Mouse (Mus musculus) ES-Bruce4 (cell line): ENCODE measurements around the gene Ascl4. TPM values are rescaled to one million over a fixed set of nuclear protein-coding genes. Genes with fewer than 3 reads are reported as not detected.

ENCODE experiments used
- H3K27ac ChIP-seq: 2 replicates; pipeline ENCODE4 v1.5.1; 2012; ENCODE audit warnings: low read length, inconsistent platforms; ENCODE audit not compliant: insufficient read depth
- H3K27me3 ChIP-seq: 2 replicates; pipeline ENCODE4 v1.6.1; 2012; ENCODE audit warnings: mild to moderate bottlenecking, low read length, inconsistent platforms; ENCODE audit not compliant: control insufficient read depth, poor library complexity, insufficient read depth, severe bottlenecking
- H3K36me3 ChIP-seq: 2 replicates; pipeline ENCODE4 v1.6.1; 2012; ENCODE audit warnings: inconsistent platforms, mild to moderate bottlenecking, low read length, moderate library complexity; ENCODE audit not compliant: control insufficient read depth, poor library complexity, insufficient read depth, severe bottlenecking
- H3K4me1 ChIP-seq: one replicate; pipeline ENCODE4 v1.8.1; 2011; ENCODE audit warnings: low read length; ENCODE audit not compliant: control insufficient read depth, insufficient read depth
- H3K4me3 ChIP-seq: 2 replicates; pipeline ENCODE4 v1.5.1; 2011; ENCODE audit warnings: low read depth, mild to moderate bottlenecking, low read length
- H3K9ac ChIP-seq: 2 replicates; pipeline ENCODE4 v1.6.1; 2012; ENCODE audit warnings: low read depth, mild to moderate bottlenecking, inconsistent platforms; ENCODE audit not compliant: poor library complexity, severe bottlenecking
- H3K9me3 ChIP-seq: replicated peaks from 2 replicates; pipeline ENCODE4 v1.6.1; 2012; ENCODE audit warnings: mild to moderate bottlenecking, low read length, inconsistent platforms; ENCODE audit not compliant: control insufficient read depth, poor library complexity, insufficient read depth, severe bottlenecking
- CTCF ChIP-seq: IDR thresholded peaks from one replicate; pipeline ENCODE4 v1.8.1; 2011; ENCODE audit warnings: low read depth, low read length
- EP300 ChIP-seq: IDR thresholded peaks from 2 replicates; pipeline ENCODE4 v1.6.1; 2011; ENCODE audit warnings: low read depth, low read length; ENCODE audit not compliant: insufficient read depth
- POLR2A ChIP-seq: IDR thresholded peaks from one replicate; pipeline ENCODE4 v1.8.1; 2011; ENCODE audit warnings: low read length; ENCODE audit not compliant: insufficient read depth
- polyA plus RNA-seq: library from polyadenylated mRNA; stranded (reverse); fragments of >200 nt; gene quantifications from 2 replicates; pipeline ENCODE4 v1.2.4, GENCODE M21; 2011; ENCODE audit warnings: low read depth; ENCODE audit not compliant: missing spikeins, insufficient read depth, insufficient read length

Gene Ascl4
- polyA plus RNA-seq, 1 experiment, result not detected

DNA sequence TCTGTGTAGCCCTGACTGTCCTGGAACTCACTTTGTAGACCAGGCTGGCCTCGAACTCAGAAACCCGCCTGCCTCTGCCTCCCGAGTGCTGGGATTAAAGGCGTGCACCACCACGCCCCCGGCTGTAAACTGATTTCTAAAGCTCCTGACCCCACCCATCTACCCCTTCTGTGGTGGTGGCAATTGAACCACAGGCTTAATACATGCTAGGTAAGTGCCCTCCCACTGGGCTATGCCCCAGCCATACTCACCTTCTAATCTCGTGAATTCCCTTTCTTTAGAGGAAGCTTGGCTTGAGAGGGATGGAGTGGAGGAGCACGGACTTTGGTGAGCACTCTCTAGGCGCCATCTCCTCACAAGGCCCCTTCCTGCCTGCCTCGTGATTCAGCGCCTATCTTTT, 2.5 kb downstream of the Ascl4 start:
- Histone ChIP-seq H3K9ac (no peak overlapping the region), H3K36me3 (no peaks in the 10 kb centered on the region), H3K4me1 (peaks cover 2% of the 10 kb centered on the region), H3K27me3 (no peaks in the 10 kb centered on the region), H3K9me3 (no peaks in the 10 kb centered on the region), H3K27ac (no peak overlapping the region), H3K4me3 (no peak overlapping the region)
- TF ChIP-seq CTCF, result no peak
- no peak for TF ChIP-seq EP300
- no peak for TF ChIP-seq POLR2A

DNA sequence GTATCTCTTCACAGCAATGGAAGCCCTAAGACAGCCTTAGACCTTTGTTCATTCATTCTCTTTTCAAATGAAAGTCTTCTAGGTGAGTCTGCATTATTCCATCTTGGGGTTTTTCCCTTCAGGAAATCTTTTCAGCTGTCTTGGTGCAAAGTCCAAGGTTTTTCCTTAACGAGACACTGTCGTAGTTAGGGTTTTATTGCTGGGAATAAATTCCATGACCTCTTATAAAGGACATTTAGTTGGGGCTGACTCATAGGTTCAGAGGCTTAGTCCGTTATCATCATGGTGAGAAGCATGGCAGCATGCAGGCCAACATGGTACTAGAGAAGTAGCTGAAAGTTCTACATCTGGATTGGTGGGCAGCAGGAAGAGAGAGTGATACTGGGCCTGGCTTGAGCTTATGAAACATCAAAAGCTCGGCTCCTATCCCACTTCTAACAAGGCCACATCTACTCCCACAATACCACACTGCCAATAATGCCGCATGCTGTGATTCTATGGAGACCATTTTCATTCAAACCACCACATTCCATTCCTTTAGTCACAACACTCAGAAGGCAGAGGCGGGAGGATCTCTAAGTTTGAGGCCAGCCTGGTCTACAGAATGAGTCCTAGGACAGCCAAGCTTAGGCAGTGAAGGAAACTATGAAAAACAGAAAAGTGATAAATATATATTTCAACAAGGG, 8.9 kb downstream of the Ascl4 start:
- Histone ChIP-seq H3K4me1 (no peaks in the 10 kb centered on the region), H3K4me3 (no peak overlapping the region), H3K27me3 (no peaks in the 10 kb centered on the region), H3K9ac (no peak overlapping the region), H3K36me3 (peaks cover 44% of the 10 kb centered on the region), H3K9me3 (no peaks in the 10 kb centered on the region; the same call in 1 of the 2 replicates), H3K27ac (no peak overlapping the region)
- TF ChIP-seq POLR2A (no peak), CTCF (no peak), EP300 (no peak)

DNA sequence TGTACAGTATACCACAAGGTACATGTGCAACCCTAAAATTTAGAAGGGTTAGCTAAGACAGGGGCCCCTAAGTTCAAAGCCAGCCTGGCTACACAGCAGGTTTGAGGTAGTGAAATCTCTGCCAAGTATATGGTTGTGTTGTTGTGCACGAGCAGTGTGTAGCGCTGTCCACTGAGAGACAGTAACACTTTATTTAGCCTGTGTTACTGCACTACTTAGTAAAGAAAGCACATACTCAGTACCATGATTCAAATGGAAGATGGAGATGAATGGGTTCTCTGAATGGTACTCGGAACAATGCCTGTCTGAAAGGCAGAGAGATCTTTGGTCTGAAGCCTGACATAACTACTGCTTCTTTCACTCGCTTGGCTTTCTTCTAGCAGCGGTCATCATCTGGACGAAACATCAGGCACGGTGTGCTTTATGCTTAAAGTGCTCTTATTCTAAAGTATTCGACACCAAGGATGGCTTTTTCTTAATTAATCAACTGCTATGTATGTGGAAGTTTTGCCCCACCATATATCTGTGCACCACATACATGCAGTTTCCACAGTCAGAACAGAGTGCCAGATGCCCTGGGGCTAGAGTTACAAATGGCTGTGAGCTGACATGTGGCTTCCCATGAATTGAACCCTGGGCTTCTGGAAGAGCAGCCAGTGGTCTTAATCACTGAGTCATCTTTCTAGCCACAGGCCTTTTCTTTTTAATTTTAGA, 21.2 kb downstream of the Ascl4 start:
- peaks cover 64% of the 10 kb centered on the region for H3K36me3 ChIP-seq

DNA sequence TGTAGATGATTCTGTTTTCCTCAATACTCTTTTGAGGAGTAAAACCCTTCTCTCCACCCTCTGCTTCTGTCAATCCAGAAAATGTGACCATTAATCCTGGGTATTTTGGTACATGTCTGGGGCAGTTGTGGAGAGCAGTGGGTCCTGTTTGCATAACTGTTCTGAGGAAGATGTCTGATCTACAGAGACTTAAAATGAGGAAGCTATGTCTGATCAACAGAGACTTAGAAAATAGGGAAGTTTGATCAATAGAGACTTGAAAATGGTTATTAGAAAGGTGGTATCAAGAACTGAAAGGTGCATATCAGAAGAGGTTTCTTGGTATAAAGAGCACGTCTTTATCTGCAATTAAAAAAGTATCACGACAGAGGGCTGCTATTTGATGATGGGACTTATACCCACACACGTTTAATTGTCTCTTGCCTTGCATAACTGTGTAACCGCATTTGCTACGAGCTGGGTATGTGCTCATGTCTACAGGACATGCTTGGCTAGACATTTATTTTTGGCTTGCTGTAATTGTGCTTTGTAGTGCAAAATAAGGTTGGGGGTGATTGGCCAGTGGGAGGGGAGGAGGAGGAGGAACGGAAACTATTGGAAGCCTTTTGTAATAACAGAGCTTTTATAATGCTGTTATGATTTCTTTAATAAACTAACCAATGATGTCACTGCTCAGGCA, 24.4 kb downstream of the Ascl4 start:
- TF ChIP-seq POLR2A (no peak), CTCF (no peak)

More for the DNA sequence above, 21.2 kb downstream of the Ascl4 start:
- no peaks in the 10 kb centered on the region for H3K9me3 ChIP-seq
- H3K27ac ChIP-seq, result no peak overlapping the region
- no peaks in the 10 kb centered on the region for H3K4me1 ChIP-seq
- H3K27me3 ChIP-seq, result no peaks in the 10 kb centered on the region
- no peak overlapping the region for H3K4me3 ChIP-seq
- no peak overlapping the region for H3K9ac ChIP-seq
- TF ChIP-seq CTCF (no peak), POLR2A (no peak)

DNA sequence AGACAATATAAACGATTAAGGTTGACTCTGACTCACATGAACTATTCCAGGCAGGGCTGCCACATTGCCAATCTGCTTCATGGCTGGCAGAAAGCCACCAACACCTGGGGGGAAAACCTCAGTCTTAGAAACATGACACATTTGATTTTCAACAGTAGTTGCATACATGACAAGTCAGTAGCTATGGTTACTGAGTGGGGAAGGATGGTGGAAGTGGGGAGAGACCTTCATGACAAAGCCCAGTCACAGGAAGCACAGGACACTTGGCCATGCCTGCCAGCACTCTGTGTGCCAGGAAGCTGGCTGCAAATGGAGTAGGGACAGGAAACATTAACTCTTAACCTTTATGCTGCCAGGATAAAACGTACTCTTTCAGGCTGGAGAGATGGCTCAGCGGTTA, 25.9 kb downstream of the Ascl4 start:
- Histone ChIP-seq H3K9ac (no peak overlapping the region), H3K27ac (no peak overlapping the region), H3K27me3 (no peaks in the 10 kb centered on the region), H3K9me3 (no peaks in the 10 kb centered on the region), H3K36me3 (peaks cover 55% of the 10 kb centered on the region), H3K4me3 (no peak overlapping the region), H3K4me1 (no peaks in the 10 kb centered on the region)
- no peak for TF ChIP-seq EP300
- no peak for TF ChIP-seq CTCF
- no peak for TF ChIP-seq POLR2A

More for the DNA sequence above, 24.4 kb downstream of the Ascl4 start:
- Histone ChIP-seq H3K36me3 (peaks cover 60% of the 10 kb centered on the region), H3K4me3 (no peak overlapping the region), H3K4me1 (no peaks in the 10 kb centered on the region), H3K9me3 (no peaks in the 10 kb centered on the region), H3K27me3 (no peaks in the 10 kb centered on the region), H3K27ac (no peak overlapping the region), H3K9ac (no peak overlapping the region)

DNA sequence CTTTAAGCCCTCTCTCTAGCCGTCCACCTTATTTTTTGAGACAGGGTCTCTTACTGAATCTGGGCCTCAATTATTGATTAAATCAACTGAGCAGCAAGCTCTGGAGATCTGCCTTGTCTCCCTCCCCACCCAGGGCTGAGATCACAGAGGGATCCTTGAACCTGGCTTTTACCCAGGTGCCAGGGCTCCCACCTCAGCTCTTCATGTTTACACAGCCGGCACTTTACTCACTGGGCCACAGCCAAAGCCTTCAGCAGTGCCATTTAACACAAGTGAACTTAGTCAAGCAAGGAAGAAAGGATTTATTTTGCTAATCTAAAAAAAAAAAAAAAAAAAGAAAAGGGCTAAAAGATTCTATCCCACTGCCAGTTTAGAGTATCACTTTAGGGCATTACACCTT, 26.9 kb downstream of the Ascl4 start:
- no peak overlapping the region for H3K27ac ChIP-seq
- H3K4me1 ChIP-seq, result no peaks in the 10 kb centered on the region
- no peaks in the 10 kb centered on the region for H3K9me3 ChIP-seq
- no peak overlapping the region for H3K4me3 ChIP-seq
- H3K36me3 ChIP-seq, result peaks cover 44% of the 10 kb centered on the region
- H3K27me3 ChIP-seq, result no peaks in the 10 kb centered on the region
- no peak overlapping the region for H3K9ac ChIP-seq
- TF ChIP-seq EP300, result no peak
- no peak for TF ChIP-seq POLR2A
- no peak for TF ChIP-seq CTCF
